Mouse (Mus musculus) MEL (cell line): ENCODE measurements around the gene Kdelr3.

Experiments
- CTCF ChIP-seq, 3 experiments: IDR thresholded peaks in 2 of 3; conservative IDR thresholded peaks in 1 of 3; 2 replicates each; pipeline ENCODE4 v1.5.1; 2011 to 2012; ENCODE audit warnings: low read length in 3 of 3, low read depth in 2 of 3, mild to moderate bottlenecking in 2 of 3, improper control_type of control experiment in 1 of 3, inconsistent platforms in 1 of 3, mixed read lengths in 1 of 3, moderate library complexity in 1 of 3; ENCODE audit not compliant: control insufficient read depth in 1 of 3, insufficient read depth in 1 of 3, poor library complexity in 1 of 3, severe bottlenecking in 1 of 3
- MAZ ChIP-seq: IDR thresholded peaks from 2 replicates; pipeline ENCODE4 v1.6.1; 2012; ENCODE audit warnings: low read depth, mild to moderate bottlenecking, inconsistent platforms, low read length, improper control_type of control experiment
- POLR2A ChIP-seq, 2 experiments: IDR thresholded peaks; 2 replicates each; pipeline ENCODE4 v1.6.1; 2011 to 2012; ENCODE audit warnings: low read length in 2 of 2, mild to moderate bottlenecking in 2 of 2, control low read depth in 1 of 2, improper control_type of control experiment in 1 of 2, low read depth in 1 of 2, moderate library complexity in 1 of 2; ENCODE audit not compliant: control insufficient read depth in 1 of 2, insufficient read depth in 1 of 2, poor library complexity in 1 of 2
- USF2 ChIP-seq, 2 experiments: IDR thresholded peaks; 2 replicates each; pipeline ENCODE4 v1.6.1; 2011 to 2012; ENCODE audit warnings: improper control_type of control experiment in 2 of 2, low read length in 2 of 2, borderline replicate concordance in 1 of 2, inconsistent platforms in 1 of 2, low read depth in 1 of 2, mild to moderate bottlenecking in 1 of 2; ENCODE audit not compliant: insufficient read depth in 1 of 2
- ZMIZ1 ChIP-seq: IDR thresholded peaks from 2 replicates; pipeline ENCODE4 v1.6.1; 2012; ENCODE audit warnings: low read depth, mild to moderate bottlenecking, inconsistent platforms, low read length, improper control_type of control experiment, moderate library complexity

- TF ChIP-seq MAZ (no peak), USF2 (IDR thresholded peaks at IDR 0.05; ENCODE audit: borderline replicate concordance in 1 of 2, insufficient read depth in 1 of 2, low read depth in 1 of 2, low read length in 2 of 2) (no peak), CTCF (IDR thresholded peaks at IDR 0.05 in 2 of 3, conservative IDR thresholded peaks at IDR 0.05 in 1 of 3; ENCODE audit: control insufficient read depth in 1 of 3, insufficient read depth in 1 of 3, low read depth in 2 of 3, low read length in 3 of 3, poor library complexity in 1 of 3, severe bottlenecking in 1 of 3) (no peak), ZMIZ1 (no peak), POLR2A (IDR thresholded peaks at IDR 0.05; ENCODE audit: control insufficient read depth in 1 of 2, insufficient read depth in 1 of 2, low read depth in 1 of 2, low read length in 2 of 2, poor library complexity in 1 of 2) (no peak)
Observed at GRCm38 (mm10) chr15:79493527-79493926, 22.7 kb upstream of the Kdelr3 start.
